Mouse (Mus musculus): ENCODE measurements at regions not wholly inside any gene's neighbourhood (a gene's known extent, or its start where the extent isn't known, plus 50 kb on each side); places are given as distances from the start of the nearest gene placed in this dataset.

GRCm38 (mm10) chr1:43260491-43260890, 63.7 kb upstream of the Fhl2 start:
- TF ChIP-seq HCFC1 (IDR thresholded peaks at IDR 0.05; ENCODE audit: borderline replicate concordance, insufficient read depth, low read length) (no peak), CHD2 (IDR thresholded peaks at IDR 0.05; ENCODE audit: low read depth, low read length) (no peak)

All from ES-E14 (cell line).